Mouse (Mus musculus) lung, adult 2 months (tissue): ENCODE measurements around the gene Efcab2.

Experiments
- CTCF ChIP-seq: fragments of 200-500 bp; IDR thresholded peaks from 2 replicates; pipeline ENCODE4 v1.5.1; 2011; ENCODE audit warnings: mild to moderate bottlenecking, low read length, control low read depth; ENCODE audit not compliant: insufficient read depth
- POLR2A ChIP-seq: fragments of 200-500 bp; IDR thresholded peaks from 2 replicates; pipeline ENCODE4 v1.6.1; 2011; ENCODE audit warnings: low read depth, mild to moderate bottlenecking, control low read depth, low read length, borderline replicate concordance; ENCODE audit errors: extremely low read depth

DNA sequence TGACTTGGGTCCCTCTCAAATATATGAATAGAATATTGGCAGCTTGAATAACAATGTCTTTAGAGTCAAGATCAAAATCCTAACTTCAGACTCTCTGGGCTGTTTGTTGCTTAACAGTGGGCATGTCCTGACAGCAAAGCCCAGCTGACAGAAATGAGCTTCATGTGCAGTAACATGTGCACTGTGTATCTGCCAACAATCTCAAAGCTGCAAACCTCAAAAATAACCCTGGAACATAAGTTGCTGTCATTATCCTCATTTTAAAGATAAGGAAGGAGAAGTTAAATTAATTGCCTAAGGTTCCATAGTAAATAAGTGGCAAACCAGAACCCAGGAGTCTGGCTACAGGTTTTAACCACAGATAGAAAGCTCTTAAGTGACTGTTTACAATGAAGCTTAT lies 23.7 kb upstream of the Efcab2 start:
- TF ChIP-seq POLR2A: no peak
- TF ChIP-seq CTCF: no peak
